Mouse (Mus musculus) adrenal gland, postnatal 10 days (tissue): Measurements from ENCODE around the gene Itgb7. TPM values are rescaled to one million over a fixed set of nuclear protein-coding genes. Genes with fewer than 3 reads are reported as not detected.

Source experiments
- DNase-seq: peaks from one replicate; pipeline ENCODE4 v3.0.0; 2021; ENCODE audit warnings: mixed read lengths
- total RNA-seq, 2 experiments: library from RNA; stranded (reverse); gene quantifications; 2 replicates each; pipeline ENCODE4 v1.2.3; 2021

The Itgb7 gene
- total RNA-seq, 2 experiments from 2014 or later: 6.4 to 7.1 TPM

DNA sequence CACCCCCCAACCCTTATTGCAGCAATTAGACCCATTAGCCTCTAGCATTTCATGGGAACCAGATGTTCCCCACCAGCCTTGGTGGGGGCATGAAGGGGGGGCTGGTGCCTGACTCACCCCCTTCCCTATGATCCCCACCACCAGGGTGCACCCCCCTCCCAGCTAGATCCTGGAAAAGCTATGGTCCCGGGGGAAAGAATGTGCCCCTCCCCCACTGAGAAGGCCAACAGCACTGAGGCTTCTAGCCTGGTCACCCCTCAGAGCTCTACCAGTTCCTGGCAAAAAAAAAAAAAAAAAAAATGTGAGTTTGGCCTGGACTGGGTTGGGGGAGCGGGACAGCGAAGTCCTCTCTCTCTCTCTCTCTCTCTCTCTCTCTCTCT is 17.1 kb upstream of the Itgb7 start:
- DNase-seq: no peak

- DNase-seq: no peak
These were observed 16.5 kb upstream of the Itgb7 start for GRCm38 (mm10) chr15:102248131-102248811.

DNA sequence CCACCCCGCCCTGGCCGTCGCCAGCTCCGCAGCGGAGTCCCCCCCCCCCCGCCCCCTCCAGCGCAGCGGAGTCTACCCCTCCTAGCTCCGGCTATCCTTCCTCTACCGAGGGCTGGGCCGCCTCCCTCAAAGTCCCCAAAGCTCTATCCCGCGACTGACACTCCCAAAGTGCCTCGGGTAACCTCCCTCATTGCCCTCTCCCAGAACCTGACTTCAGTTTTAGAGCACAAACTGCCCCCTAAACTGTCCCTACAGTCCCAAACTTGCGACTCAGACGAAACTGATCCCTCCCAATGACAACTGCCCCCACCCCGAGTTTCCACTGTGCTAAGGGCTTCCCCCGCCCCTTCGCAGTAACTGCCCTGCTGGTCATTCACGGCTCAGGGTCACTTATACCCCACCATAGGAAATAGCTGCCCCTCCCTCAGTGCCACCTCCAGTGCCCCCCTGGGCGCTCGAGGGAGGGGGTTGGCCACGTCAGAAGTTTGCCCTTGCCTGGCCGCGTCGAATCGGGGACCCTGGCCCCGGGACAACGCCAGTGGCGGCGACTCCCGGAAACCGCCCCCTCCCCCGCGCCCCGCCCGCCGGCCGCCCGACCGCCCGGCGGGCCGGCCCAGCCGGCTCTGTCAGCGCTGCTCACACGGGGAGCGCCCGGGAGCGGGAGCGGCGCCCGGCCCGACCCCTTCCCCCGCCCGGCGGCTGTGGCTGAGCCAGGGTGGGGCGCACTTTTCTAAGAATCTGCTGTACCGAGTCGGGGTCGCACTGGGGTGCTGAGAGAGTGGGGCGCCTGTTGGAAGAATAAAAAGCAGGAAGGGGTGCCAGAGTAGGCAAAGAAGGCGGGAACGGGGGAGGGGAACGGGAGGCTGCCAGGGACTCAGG is 15.7 kb upstream of the Itgb7 start:
- DNase-seq: peak; percentile 81

DNA sequence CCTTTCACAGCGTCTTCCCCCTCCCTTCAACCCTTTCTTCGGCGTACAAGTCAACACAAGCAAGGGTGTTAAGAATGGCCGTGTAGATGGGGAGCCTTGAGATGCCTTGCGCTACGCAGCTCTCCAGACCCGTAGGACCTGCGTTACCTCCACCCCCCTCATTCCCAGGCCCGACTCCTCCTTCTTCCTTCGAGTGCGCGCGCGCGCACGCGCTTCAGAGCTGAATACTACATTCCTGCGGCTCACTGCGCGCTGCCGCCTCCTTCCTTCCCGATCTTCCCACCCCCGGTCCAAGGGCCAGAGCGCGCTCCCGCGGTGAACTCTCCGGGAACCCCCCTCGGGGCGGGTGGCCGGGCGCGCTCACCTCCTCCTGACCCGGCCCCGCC is 15.1 kb upstream of the Itgb7 start:
- peak; percentile 95 for DNase-seq

GRCm38 (mm10) chr15:102245891-102246741 is 14.4 kb upstream of the Itgb7 start:
- peak; percentile 81 for DNase-seq

DNA sequence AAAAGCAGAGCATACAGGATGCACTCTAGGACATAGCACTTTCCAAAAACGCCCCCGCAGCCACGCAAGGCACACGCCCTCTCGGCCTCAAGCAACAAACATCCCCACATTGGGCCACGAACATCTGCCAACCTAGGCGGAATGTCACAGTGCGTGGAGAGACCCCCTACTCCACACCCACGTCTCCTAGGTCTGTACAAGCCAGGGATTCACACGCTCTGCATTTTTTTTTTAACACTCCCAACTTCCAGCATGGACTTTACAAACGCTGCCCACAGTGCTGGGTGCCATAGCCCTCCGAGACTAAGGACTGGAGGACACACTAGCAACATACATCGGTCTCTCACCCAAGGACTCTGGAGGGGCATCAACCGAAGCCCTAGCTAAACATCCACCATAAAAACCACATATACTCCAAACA is 13.7 kb upstream of the Itgb7 start:
- DNase-seq: no peak

- DNase-seq: no peak
These were observed 12.8 kb upstream of the Itgb7 start for GRCm38 (mm10) chr15:102244306-102245191.

- DNase-seq: peak; percentile 79
These were observed 11.8 kb upstream of the Itgb7 start for GRCm38 (mm10) chr15:102243229-102244190.

GRCm38 (mm10) chr15:102242404-102243228 is 10.9 kb upstream of the Itgb7 start:
- no peak for DNase-seq

DNA sequence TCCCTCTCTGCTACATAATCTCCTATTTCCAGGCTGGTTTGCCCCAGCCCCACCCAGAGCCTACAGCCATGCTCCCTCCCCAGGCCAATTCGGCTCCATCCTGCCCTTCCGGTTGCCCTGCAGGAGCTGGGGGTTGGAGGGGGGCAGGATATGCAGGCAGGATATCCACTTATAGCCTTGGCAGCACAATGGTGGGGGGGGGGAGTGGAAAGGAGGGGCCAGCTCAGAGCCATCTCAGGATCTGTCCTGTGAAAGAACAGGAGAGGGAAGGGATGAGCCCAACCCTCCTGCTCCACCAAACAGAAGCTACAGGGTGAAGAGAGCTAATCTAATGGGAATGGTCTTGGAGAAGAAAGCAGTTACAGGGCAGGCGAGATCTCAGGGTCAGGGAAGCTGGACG is 8.9 kb upstream of the Itgb7 start:
- peak; percentile 54 for DNase-seq

GRCm38 (mm10) chr15:102239851-102240250 is 8.1 kb upstream of the Itgb7 start:
- no peak for DNase-seq

- DNase-seq: peak; percentile 89
These were observed 7.5 kb upstream of the Itgb7 start for GRCm38 (mm10) chr15:102239260-102239590.

DNA sequence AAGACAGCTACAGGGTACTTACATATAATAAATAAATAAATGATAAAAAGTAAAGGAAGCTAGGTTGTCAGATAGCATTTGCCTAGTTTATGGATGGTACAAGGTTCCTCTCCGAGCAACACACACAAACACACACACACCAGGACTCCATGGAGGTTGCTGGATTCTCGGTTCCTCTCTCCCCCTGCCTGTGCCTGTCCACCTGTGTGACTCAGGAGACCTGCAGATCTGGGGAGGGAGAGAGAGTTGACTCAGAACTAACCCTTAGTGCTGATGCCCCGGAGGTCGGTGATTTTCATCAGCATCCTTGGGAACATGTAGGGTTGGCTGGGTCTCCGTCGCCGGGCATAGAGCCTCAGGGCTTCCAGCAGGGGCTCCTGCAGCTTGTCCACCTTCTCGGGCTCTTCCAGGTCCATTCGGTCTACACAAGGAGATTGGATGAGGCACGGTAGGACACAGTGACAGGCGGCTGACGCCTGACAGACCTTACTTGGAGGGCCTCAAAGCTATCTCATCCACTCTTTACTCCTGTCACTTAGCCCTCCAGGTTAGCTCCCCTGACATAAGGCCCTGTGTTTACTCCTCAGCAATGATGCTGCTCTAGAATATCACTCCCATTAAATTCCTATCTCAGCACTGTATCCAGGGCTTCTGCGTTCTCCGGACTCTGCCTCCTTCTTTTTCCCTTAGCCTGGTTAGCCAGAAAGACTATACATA is 7.0 kb upstream of the Itgb7 start:
- DNase-seq: no peak

DNA sequence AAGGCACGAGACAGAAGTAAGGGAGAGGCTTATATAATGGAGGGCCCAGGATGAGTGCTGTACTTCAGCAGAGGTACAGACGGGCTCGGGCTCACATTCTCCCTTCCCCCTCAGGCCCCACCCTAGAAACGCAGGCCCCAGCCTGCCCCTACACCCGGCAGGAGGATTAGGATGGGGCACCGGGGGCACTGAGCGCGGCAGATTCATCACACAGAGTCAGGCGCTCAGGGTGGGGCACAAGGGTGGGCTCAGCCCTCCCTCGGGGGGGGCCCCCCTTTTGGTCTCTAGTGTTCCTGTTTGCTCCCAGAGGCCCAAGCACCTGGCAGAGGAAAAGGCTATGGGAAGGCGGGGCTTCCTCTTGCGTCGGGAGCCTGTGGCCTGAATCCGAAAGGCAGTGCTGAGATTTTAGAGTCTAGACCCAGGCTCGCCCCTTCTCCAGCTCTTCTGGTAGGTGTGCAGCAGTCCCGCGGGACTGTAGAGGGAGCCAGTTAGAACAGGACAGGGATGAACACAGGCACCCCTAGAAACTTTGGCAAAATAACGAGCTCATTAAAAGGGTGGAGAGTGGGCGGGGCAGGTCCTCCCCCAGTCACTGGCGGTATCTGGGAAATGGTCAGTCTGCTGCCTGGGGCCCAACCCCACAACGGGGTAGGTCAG is 3.8 kb upstream of the Itgb7 start:
- DNase-seq: no peak

- no peak for DNase-seq
These were observed 2.2 kb upstream of the Itgb7 start for GRCm38 (mm10) chr15:102233896-102234295.

DNA sequence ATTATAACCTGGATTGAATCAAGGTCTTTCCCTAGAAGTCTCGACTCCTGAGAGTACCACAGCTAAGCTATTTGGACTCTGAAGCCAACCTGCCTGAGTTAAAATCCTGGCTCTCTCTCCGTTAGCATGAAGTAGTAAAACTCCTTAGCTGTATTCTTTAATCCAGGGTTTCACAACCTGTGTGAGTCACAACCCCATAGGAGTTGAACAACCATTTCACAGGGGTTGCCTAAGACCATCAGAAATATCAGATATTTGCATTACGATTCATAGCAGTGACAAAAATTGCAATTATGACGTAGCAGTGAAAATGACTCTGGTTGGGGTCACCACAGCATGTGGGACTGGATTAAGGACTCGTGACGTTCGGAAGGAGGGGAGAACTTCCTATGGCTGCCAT is 1.0 kb upstream of the Itgb7 start:
- no peak for DNase-seq

DNA sequence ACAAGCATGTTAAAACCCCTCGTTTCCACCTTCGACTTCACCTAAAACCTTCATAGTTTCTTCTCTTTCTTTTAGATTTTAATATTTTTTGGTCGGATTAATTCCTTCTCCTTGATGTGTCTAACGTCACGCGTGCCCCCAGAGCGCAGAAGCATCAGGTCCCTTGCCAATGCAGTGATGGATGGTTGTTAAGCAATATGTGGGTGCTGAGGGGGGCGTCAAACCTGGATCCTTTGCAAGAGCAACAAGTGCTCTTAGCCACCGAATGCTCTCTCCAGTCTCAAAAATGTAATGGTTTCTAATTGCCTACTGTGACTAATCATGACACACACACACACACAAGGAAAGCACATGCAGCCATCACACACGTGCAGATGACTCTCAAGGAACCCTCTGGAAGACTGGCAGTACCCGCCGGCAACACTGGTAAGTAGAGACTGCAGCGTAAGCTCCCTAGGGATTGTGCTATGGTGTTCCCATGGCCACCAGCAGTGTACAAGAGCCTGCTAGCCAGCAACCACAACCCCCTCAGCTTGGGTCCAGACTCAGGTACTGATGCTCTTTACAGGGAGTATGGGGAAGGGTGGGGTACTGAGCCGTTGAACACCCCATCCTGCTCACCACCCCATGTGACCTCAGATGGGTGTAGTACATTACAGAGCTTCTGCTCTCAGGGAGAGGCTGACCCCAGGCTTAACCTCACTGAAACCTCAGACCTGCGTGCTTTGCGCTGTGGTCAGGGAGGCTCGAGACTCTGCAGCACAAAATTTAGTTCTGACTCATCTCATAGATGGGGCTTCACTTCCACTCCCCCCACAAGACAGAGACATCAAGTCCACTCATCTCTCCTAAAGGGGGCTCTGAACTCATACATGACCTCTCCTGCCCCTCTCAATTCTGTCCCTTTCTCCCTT is 1.1 kb downstream of the Itgb7 start:
- no peak for DNase-seq
